Mouse (Mus musculus): ENCODE data around the gene Scarf2. TPM values are rescaled to one million over a fixed set of nuclear protein-coding genes. Genes with fewer than 3 reads are reported as not detected.
A peak's percentile ranks its signal among the peaks of the same experiment; 100 is the strongest.

Gene Scarf2
- total and polyA plus RNA-seq, 3 experiments: 0.62 to 1.2 TPM; not detected in 1

DNA sequence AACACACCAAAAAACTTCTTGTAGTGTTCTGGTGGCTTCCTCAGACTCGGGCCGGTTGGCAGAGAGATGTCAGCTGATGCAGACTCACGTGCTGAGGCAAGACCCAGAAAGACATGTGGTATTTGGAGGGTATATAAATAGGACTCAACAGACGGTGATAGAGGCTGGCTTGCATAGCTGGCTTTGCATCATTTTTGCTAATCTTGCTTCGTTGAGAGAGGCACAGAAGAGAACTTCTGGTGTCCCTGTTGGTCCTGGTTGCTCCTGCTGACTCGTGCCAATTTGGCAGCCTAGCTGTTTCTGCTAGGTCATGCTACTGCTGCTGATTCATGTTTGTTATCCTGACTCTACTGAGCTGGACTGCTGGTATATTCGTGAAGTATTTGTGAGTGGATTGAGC, 28.2 kb upstream of the Scarf2 start:
- Histone ChIP-seq H3K79me2 (ENCODE audit: control insufficient read depth, insufficient read depth, low read length, poor library complexity) (peaks cover 11% of the 10 kb centered on the region; the same call in 1 of the 2 replicates), H3K4me1 (ENCODE audit: control insufficient read depth in 1 of 2, insufficient read depth in 2 of 2, low read length in 2 of 2) (peaks cover 8 to 13% of the 10 kb centered on the region in 2 experiments), H3K27ac (ENCODE audit: control insufficient read depth, low read depth, low read length) (peak overlapping the region; percentile 25), H3K9me3 (replicated peaks; ENCODE audit: insufficient read depth, low read length) (no peaks in the 10 kb centered on the region), H3K4me3 (ENCODE audit: control insufficient read depth in 1 of 2, insufficient read depth in 1 of 2, low read depth in 2 of 2, low read length in 2 of 2) (no peak overlapping the region), H3K27me3 (ENCODE audit: control insufficient read depth in 1 of 2, insufficient read depth in 2 of 2, low read length in 2 of 2) (no peaks in the 10 kb centered on the region), H3K9ac (ENCODE audit: control insufficient read depth, low read depth, low read length, poor library complexity, severe bottlenecking) (no peak overlapping the region), H3K36me3 (ENCODE audit: control insufficient read depth in 1 of 2, insufficient read depth in 2 of 2, low read length in 2 of 2) (peaks cover 26 to 69% of the 10 kb centered on the region in 2 experiments)
- DNase-seq (ENCODE audit: low read depth, low spot score): peak; percentile 61
- TF ChIP-seq MEF2A (IDR thresholded peaks at IDR 0.05; ENCODE audit: extremely low read depth, insufficient replicate concordance, low read depth, low read length, poor library complexity, severe bottlenecking): peak; percentile 47; the same call in 1 of the 2 replicates
- TF ChIP-seq SIN3A (IDR thresholded peaks at IDR 0.05; ENCODE audit: low read length): no peak; the same call in 1 of the 2 replicates
- peak; percentile 25 to 38; a peak in 2 of 4 replicates for TF ChIP-seq EP300 (IDR thresholded peaks at IDR 0.05; ENCODE audit: low read depth in 1 of 2, low read length in 2 of 2)
- no peak for TF ChIP-seq TBP (IDR thresholded peaks at IDR 0.05; ENCODE audit: low read depth, low read length)
- TF ChIP-seq RAD21 (IDR thresholded peaks at IDR 0.05; ENCODE audit: low read depth, low read length): no peak
- 0 out of 4 replicates have a peak, but pooled peaks of 1 of the 2 experiments have one; percentile 35 for TF ChIP-seq USF2 (IDR thresholded peaks at IDR 0.05; ENCODE audit: borderline replicate concordance in 1 of 2, insufficient read depth in 1 of 2, low read depth in 1 of 2, low read length in 2 of 2)
- TF ChIP-seq MAFK (IDR thresholded peaks at IDR 0.05; ENCODE audit: borderline replicate concordance, low read depth, low read length): peak; percentile 69; the same call in 1 of the 2 replicates
- no peak for TF ChIP-seq GABPA (IDR thresholded peaks at IDR 0.05; ENCODE audit: low read depth, low read length)
- no peak for TF ChIP-seq ZC3H11A (IDR thresholded peaks at IDR 0.05; ENCODE audit: low read depth, low read length)
- peak; percentile 82; the same call in 1 of the 2 replicates for TF ChIP-seq USF1 (IDR thresholded peaks at IDR 0.05; ENCODE audit: low read depth, low read length)
- no peak for TF ChIP-seq ZMIZ1 (IDR thresholded peaks at IDR 0.05; ENCODE audit: low read depth, low read length)
- TF ChIP-seq MAZ (IDR thresholded peaks at IDR 0.05; ENCODE audit: low read depth, low read length): no peak
- no peak for TF ChIP-seq HCFC1 (IDR thresholded peaks at IDR 0.05; ENCODE audit: low read depth, low read length)
- TF ChIP-seq KAT2A (conservative IDR thresholded peaks at IDR 0.05; ENCODE audit: low read depth, low read length): no peak
- no peak for TF ChIP-seq JUND (IDR thresholded peaks at IDR 0.05; ENCODE audit: low read depth, low read length)
- TF ChIP-seq POLR2AphosphoS5 (IDR thresholded peaks at IDR 0.05; ENCODE audit: borderline replicate concordance, low read depth, low read length): no peak
- no peak for TF ChIP-seq TAL1 (IDR thresholded peaks at IDR 0.05; ENCODE audit: low read length)
- TF ChIP-seq MYB (IDR thresholded peaks at IDR 0.05; ENCODE audit: low read depth, low read length): no peak
- 0 out of 2 replicates have a peak, but pooled peaks have one; percentile 23 for TF ChIP-seq TCF12 (IDR thresholded peaks at IDR 0.05; ENCODE audit: low read depth, low read length)
- TF ChIP-seq CTCF (IDR thresholded peaks at IDR 0.05 in 2 of 3, conservative IDR thresholded peaks at IDR 0.05 in 1 of 3; ENCODE audit: control insufficient read depth in 1 of 3, insufficient read depth in 1 of 3, low read depth in 2 of 3, low read length in 3 of 3, poor library complexity in 1 of 3, severe bottlenecking in 1 of 3): no peak
- TF ChIP-seq MAX (IDR thresholded peaks at IDR 0.05; ENCODE audit: low read length): 0 out of 2 replicates have a peak, but pooled peaks have one; percentile 50
- TF ChIP-seq NELFE (IDR thresholded peaks at IDR 0.05; ENCODE audit: low read depth, low read length): no peak
- TF ChIP-seq POLR2A (IDR thresholded peaks at IDR 0.05; ENCODE audit: control insufficient read depth in 1 of 2, insufficient read depth in 1 of 2, low read depth in 1 of 2, low read length in 2 of 2, poor library complexity in 1 of 2): no peak
- TF ChIP-seq CHD2 (IDR thresholded peaks at IDR 0.05; ENCODE audit: low read length): no peak
- TF ChIP-seq POLR2AphosphoS2 (IDR thresholded peaks at IDR 0.05; ENCODE audit: low read length): 0 out of 2 replicates have a peak, but pooled peaks have one; percentile 37
- TF ChIP-seq ZKSCAN1 (IDR thresholded peaks at IDR 0.05; ENCODE audit: low read depth, low read length): no peak
- TF ChIP-seq SMC3 (IDR thresholded peaks at IDR 0.05; ENCODE audit: low read depth, low read length): no peak
- TF ChIP-seq MYC (IDR thresholded peaks at IDR 0.05; ENCODE audit: low read depth, low read length): no peak
- no peak for TF ChIP-seq E2F4 (IDR thresholded peaks at IDR 0.05; ENCODE audit: borderline replicate concordance, low read depth, low read length)
- no peak for TF ChIP-seq CHD1 (IDR thresholded peaks at IDR 0.05; ENCODE audit: low read depth, low read length)
- no peak for TF ChIP-seq ZNF384 (IDR thresholded peaks at IDR 0.05; ENCODE audit: low read depth, low read length)
- no peak for TF ChIP-seq GATA1 (IDR thresholded peaks at IDR 0.05; ENCODE audit: low read depth, low read length)
- TF ChIP-seq BHLHE40 (IDR thresholded peaks at IDR 0.05; ENCODE audit: borderline replicate concordance, low read depth, low read length): peak; percentile 82
- no peak for TF ChIP-seq ELF1 (IDR thresholded peaks at IDR 0.05; ENCODE audit: low read depth, low read length)
- TF ChIP-seq UBTF (IDR thresholded peaks at IDR 0.05; ENCODE audit: borderline replicate concordance, insufficient read depth, low read depth, low read length): no peak
- no peak for TF ChIP-seq RCOR1 (IDR thresholded peaks at IDR 0.05; ENCODE audit: low read depth, low read length)
- peak; percentile 79 for TF ChIP-seq ETS1 (IDR thresholded peaks at IDR 0.05; ENCODE audit: low read depth, low read length)
